Mouse (Mus musculus) liver, adult 2 months (tissue): ENCODE measurements at regions not wholly inside any gene's neighbourhood (a gene's known extent, or its start where the extent isn't known, plus 50 kb on each side); places are given as distances from the start of the nearest gene placed in this dataset.

Experiments used
- CTCF ChIP-seq: fragments of 200-500 bp; IDR thresholded peaks from 2 replicates; pipeline ENCODE4 v1.5.1; 2011; ENCODE audit warnings: low read depth, low read length, control low read depth
- POLR2A ChIP-seq: fragments of 200-500 bp; IDR thresholded peaks from 2 replicates; pipeline ENCODE4 v1.6.1; 2011; ENCODE audit warnings: low read length, control low read depth; ENCODE audit not compliant: insufficient read depth; ENCODE audit errors: extremely low read depth

DNA sequence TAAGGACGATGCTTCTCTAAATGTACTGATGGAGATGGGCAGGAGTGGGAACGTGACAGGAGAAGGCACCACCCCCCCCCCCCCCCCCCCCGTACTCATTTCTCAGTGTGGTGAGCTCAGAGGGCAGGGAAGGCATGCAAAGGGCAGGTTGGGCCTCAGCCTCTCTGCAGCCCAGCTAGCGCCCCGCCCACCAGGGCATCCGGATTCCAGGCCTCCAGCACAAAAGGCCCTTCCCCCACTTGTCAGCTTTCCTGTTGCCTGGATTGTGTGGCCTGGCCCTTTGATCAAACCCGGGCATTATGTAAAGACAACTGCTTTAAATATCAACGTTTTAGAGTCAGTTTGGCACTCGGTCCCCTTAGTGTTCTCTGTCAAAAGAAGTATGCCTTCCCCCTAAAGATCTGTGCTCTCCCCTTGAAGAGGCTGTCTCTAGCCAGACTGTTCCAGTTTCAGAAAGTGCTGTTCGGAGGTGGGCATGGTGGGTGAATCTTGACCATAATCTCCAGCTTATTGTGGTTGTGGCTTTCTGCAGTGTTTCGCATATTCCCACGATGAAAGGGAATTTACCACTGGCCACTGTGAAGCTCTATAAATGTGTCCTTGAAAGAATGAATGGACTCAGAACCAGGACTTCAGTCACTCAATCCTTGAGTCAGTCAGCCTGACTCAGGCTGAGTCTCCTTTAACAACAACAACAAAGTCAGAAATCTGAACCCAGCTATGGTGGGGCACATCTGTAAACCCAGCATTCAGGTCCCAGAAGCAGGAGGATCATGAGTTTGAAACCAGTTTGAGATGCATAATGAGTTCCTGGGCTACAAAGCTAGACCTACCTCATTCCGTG lies 192.4 kb upstream of the Klf3 start:
- TF ChIP-seq CTCF = no peak
- TF ChIP-seq POLR2A = no peak
